Mouse (Mus musculus) liver, embryonic 13.5 days (tissue): ENCODE measurements around the gene Slc7a15. TPM values are rescaled to one million over a fixed set of nuclear protein-coding genes. Genes with fewer than 3 reads are reported as not detected.
A peak's percentile ranks its signal among the peaks of the same experiment; 100 is the strongest.
"Not testable (repeated sequence)": the region's sequence is repeated elsewhere in the genome, so short reads cannot be mapped to it uniquely, and the experiment has no call there.

Source experiments
- ATAC-seq: fragments of 200-750 bp; cut with Nextera tagmentation; 2 replicates; pipeline ENCODE4 v1.8.0; 2017; ENCODE audit warnings: low read depth, mild to moderate bottlenecking, moderate number of reproducible peaks, moderate library complexity
- DNase-seq: peaks from one replicate; pipeline ENCODE4 v3.0.0; 2022
- H3K27ac ChIP-seq: fragments of 300-500 bp; sonication (generic); 2 replicates; pipeline ENCODE4 v1.5.1; 2015; ENCODE audit warnings: moderate library complexity, mild to moderate bottlenecking, inconsistent platforms
- H3K27me3 ChIP-seq: fragments of 300-500 bp; sonication (generic); 2 replicates; pipeline ENCODE4 v1.6.1; 2015; ENCODE audit warnings: mild to moderate bottlenecking, inconsistent platforms
- H3K36me3 ChIP-seq: fragments of 300-500 bp; sonication (generic); 2 replicates; pipeline ENCODE4 v1.6.1; 2015; ENCODE audit warnings: mild to moderate bottlenecking, inconsistent platforms
- H3K4me1 ChIP-seq: fragments of 300-500 bp; sonication (generic); replicated peaks from 2 replicates; pipeline ENCODE4 v1.6.1; 2015; ENCODE audit warnings: inconsistent platforms
- H3K4me2 ChIP-seq: fragments of 300-500 bp; sonication (generic); 2 replicates; pipeline ENCODE4 v1.6.1; 2015; ENCODE audit warnings: inconsistent platforms, mild to moderate bottlenecking, moderate library complexity
- H3K4me3 ChIP-seq: fragments of 300-500 bp; sonication (generic); replicated peaks from 2 replicates; pipeline ENCODE4 v1.5.1; 2015; ENCODE audit warnings: mild to moderate bottlenecking, inconsistent platforms
- H3K9ac ChIP-seq: fragments of 300-500 bp; sonication (generic); 2 replicates; pipeline ENCODE4 v1.6.1; 2015; ENCODE audit warnings: mild to moderate bottlenecking, inconsistent platforms
- H3K9me3 ChIP-seq: fragments of 300-500 bp; sonication (generic); replicated peaks from 2 replicates; pipeline ENCODE4 v1.6.1; 2016; ENCODE audit warnings: inconsistent platforms
- WGBS: fragments of 180-500 bp; shearing (Covaris S2); methylation state at CpG from one replicate; pipeline ENCODE4 v1.1.7; 2015; ENCODE audit not compliant: insufficient replicate concordance; 5-methylcytosine and 5-hydroxymethylcytosine counted together
- polyA plus RNA-seq: library from polyadenylated mRNA; unstranded; fragments of >200 nt; fragmentation: Nextera tagmentation; extraction: Ambion mirVana; gene quantifications from 2 replicates; pipeline ENCODE4 v1.2.1, GENCODE M21; 2015

Slc7a15 gene
- polyA plus RNA-seq, 1 experiment from 2014 or later, result not detected

DNA sequence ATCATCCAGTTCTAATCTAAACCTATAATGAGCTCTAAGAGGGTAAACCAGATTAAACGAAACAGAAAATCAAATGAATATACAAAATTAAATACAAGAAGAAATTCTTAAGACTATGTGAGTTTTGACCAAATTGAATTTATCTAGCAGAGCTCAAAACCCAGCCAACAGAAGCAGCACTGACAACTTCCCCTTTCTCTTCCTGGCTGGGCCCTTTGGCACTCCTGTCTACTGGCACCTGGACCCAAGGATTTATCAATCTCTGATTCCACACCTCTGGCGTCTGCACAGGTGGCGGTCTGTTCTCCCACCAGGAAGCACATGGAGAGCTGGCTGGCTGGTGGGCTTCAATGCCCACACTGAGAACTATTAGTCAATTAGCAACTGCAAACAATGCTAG, 39.0 kb downstream of the Slc7a15 start:
- WGBS, result 40% methylated on average over 3 of the region's 3 CpGs
- ATAC-seq, H3K4me2 ChIP-seq: not testable (repeated sequence)

GRCm38 (mm10) chr12:8556189-8556588, 42.7 kb downstream of the Slc7a15 start:
- no peak for ATAC-seq

More for the DNA sequence above, 39.0 kb downstream of the Slc7a15 start:
- H3K4me3 ChIP-seq, H3K36me3 ChIP-seq, H3K27ac ChIP-seq, H3K4me1 ChIP-seq, H3K27me3 ChIP-seq, H3K9ac ChIP-seq, DNase-seq, H3K9me3 ChIP-seq: not testable (repeated sequence)

DNA sequence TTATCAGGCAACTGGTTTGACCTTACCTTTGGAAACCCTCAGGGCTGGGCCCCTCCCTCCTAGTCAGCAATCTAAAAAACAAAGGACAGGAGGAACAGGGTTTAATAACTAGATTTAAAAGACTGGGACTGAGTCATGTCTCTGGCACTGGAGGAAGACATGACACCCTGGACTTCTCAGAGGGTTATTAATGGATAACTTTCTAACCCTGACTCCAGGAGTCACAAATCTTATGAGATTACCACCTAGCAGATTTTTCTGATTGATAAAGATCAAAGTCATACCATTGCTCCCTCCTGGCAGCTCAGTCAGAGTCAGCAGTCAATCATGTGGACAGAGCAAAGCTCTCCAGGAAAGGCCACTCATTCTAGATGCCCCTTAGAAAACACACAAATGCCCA, 43.4 kb downstream of the Slc7a15 start:
- ATAC-seq (no peak), DNase-seq (no peak)
- Histone ChIP-seq H3K4me1 (0 out of 2 replicates have a peak, but pooled peaks cover 3% of the 10 kb centered on the region), H3K4me2 (no peak overlapping the region), H3K4me3 (no peak overlapping the region), H3K27ac (0 out of 2 replicates have a peak overlapping the region, but pooled peaks have one; percentile 23), H3K36me3 (no peaks in the 10 kb centered on the region), H3K27me3 (no peaks in the 10 kb centered on the region), H3K9ac (no peak overlapping the region), H3K9me3 (no peaks in the 10 kb centered on the region)

More at GRCm38 (mm10) chr12:8556189-8556588, 42.7 kb downstream of the Slc7a15 start:
- Histone ChIP-seq H3K27me3 (no peaks in the 10 kb centered on the region), H3K36me3 (no peaks in the 10 kb centered on the region), H3K9ac (no peak overlapping the region), H3K4me3 (no peak overlapping the region), H3K4me2 (no peak overlapping the region), H3K9me3 (no peaks in the 10 kb centered on the region), H3K27ac (no peak overlapping the region), H3K4me1 (0 out of 2 replicates have a peak, but pooled peaks cover 3% of the 10 kb centered on the region)
- no peak for DNase-seq

DNA sequence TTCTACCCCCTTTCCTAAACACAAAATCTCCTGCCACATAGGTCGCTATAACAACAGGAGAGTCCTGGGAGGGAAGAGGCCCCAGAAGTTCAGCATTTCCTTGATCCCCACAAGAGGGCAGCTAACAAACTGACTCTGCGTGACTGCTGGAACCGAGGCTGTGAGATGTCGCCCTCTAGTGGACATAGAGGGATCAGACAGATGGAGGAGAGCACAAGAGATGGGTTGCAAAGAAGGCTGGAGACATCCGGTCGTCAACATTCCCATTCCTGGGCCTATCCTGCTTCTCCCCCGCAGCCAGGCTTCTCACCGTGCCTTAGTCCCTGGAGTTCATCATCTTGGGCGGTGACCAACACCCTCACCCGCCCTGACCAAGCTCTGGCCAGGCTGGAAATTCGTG, 51.5 kb downstream of the Slc7a15 start:
- DNase-seq, result peak; percentile 41
- Histone ChIP-seq H3K4me2 (no peak overlapping the region), H3K9me3 (no peaks in the 10 kb centered on the region), H3K36me3 (no peaks in the 10 kb centered on the region), H3K9ac (no peak overlapping the region), H3K27me3 (no peaks in the 10 kb centered on the region), H3K4me3 (no peak overlapping the region), H3K27ac (no peak overlapping the region), H3K4me1 (0 out of 2 replicates have a peak, but pooled peaks cover 3% of the 10 kb centered on the region)
- peak; percentile 71 for ATAC-seq
- WGBS, result 9% methylated on average over 11 of the region's 11 CpGs

DNA sequence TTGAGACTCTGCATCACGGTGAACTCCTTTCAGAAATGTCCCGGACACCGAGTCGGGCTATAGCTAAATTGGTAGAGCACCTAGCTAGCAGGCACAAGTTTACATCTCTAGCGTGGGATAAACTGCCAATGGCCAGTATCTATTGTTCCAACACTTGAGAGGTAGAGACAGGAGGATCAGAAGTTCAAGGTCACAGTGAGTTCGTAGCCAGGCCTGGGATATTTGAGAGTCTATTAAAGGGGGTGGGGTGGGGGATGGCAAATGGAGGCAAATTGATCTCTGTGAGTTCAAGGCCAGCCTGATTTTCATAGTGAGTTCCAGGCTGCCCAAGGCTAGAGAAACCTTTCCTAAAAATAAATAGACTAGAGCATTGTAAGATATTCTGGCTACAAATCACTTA, 52.1 kb downstream of the Slc7a15 start:
- Histone ChIP-seq H3K4me1 (0 out of 2 replicates have a peak, but pooled peaks cover 3% of the 10 kb centered on the region), H3K4me2 (no peak overlapping the region), H3K27me3 (no peaks in the 10 kb centered on the region), H3K9me3 (no peaks in the 10 kb centered on the region), H3K9ac (no peak overlapping the region), H3K4me3 (no peak overlapping the region), H3K36me3 (no peaks in the 10 kb centered on the region), H3K27ac (no peak overlapping the region)
- ATAC-seq (no peak), DNase-seq (no peak)
- 66% methylated on average over 6 of the region's 6 CpGs for WGBS

DNA sequence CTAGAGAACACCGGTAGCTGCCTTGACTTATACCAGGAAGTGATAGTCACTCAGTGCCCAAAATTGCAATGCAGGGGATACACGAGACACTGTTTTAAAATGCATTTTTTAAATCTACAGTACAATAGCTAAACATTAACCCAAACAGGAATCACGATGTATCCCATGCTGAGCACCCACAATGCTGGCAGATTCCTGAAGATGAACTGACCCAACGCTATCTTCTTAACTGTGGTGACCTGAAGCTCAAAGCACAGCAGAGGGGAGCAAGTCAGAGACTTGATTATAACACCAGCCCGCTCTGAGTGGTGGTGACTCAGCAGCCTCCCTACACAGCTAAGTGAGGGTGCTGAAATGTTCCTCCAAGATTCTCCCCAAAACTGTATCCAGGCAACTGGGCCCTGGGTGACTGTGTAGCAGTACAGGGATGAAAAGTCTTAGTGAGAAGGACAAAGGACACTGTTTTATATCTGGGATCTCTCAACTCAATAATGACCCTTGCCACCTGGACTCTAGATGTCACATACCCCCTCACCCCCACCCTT, 53.7 kb downstream of the Slc7a15 start:
- H3K4me2 ChIP-seq, result no peak overlapping the region
- WGBS, result 55% methylated on average over 5 of the region's 5 CpGs
- no peak overlapping the region for H3K27ac ChIP-seq
- H3K4me3 ChIP-seq, result no peak overlapping the region
- no peaks in the 10 kb centered on the region for H3K36me3 ChIP-seq
- DNase-seq, result no peak
- ATAC-seq, result no peak
- H3K4me1 ChIP-seq, result 0 out of 2 replicates have a peak, but pooled peaks cover 3% of the 10 kb centered on the region
- no peaks in the 10 kb centered on the region for H3K27me3 ChIP-seq
- no peaks in the 10 kb centered on the region for H3K9me3 ChIP-seq
- H3K9ac ChIP-seq, result no peak overlapping the region

GRCm38 (mm10) chr12:8542371-8542770, 56.5 kb downstream of the Slc7a15 start:
- ATAC-seq (no peak), DNase-seq (no peak)
- no peak overlapping the region for H3K4me3 ChIP-seq
- H3K9ac ChIP-seq, result no peak overlapping the region
- WGBS, result 67% methylated on average over 4 of the region's 4 CpGs
- H3K27ac ChIP-seq, result no peak overlapping the region
- no peaks in the 10 kb centered on the region for H3K27me3 ChIP-seq
- H3K4me1 ChIP-seq, result 0 out of 2 replicates have a peak, but pooled peaks cover 3% of the 10 kb centered on the region
- no peaks in the 10 kb centered on the region for H3K36me3 ChIP-seq
- H3K4me2 ChIP-seq, result no peak overlapping the region
- no peaks in the 10 kb centered on the region for H3K9me3 ChIP-seq

DNA sequence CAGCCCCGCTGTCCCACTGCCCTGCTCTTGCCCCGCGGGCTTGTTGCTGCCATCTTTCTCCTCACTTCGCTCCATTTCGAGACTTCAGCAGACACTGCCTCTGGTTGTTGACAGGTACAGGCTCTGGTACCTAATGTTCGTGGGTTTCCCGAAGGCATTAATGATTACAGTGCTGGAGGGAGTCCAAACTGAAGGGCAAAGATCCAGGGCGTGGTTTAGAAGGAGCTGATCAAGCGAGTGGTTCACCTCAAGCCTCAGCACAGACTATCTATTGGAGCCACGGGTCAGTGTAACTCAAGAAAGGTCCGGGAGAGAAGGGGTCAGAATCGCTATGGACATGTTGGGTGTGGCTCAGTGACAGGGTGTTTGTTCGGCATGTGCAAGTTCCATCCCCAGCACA, 59.4 kb downstream of the Slc7a15 start:
- no peak overlapping the region for H3K27ac ChIP-seq
- no peaks in the 10 kb centered on the region for H3K9me3 ChIP-seq
- DNase-seq, result no peak
- no peaks in the 10 kb centered on the region for H3K4me1 ChIP-seq
- no peak overlapping the region for H3K4me2 ChIP-seq
- H3K27me3 ChIP-seq, result no peaks in the 10 kb centered on the region
- ATAC-seq, result no peak
- H3K4me3 ChIP-seq, result no peak overlapping the region
- WGBS, result 56% methylated on average over 13 of the region's 13 CpGs
- H3K9ac ChIP-seq, result no peak overlapping the region
- no peaks in the 10 kb centered on the region for H3K36me3 ChIP-seq

DNA sequence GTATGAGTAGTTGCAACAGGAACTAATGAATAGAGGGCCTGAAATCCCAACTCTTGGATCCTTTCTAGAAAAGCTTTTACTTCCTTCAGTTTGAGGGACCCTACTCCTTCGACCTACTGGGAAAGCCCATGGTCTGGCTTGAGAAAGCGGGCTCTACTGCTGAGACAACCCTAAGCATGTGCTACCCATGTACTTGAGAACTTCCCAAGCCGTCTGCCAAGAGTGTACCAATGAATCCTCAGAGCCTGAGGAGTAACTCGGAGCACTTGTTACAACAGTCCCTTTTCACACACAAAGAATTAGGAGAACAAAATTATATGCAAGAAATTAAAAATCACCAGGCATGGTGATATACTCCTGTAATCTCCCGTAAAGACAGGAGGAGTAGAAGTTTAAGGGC, 61.6 kb downstream of the Slc7a15 start:
- H3K4me2 ChIP-seq, result no peak overlapping the region
- no peaks in the 10 kb centered on the region for H3K9me3 ChIP-seq
- H3K36me3 ChIP-seq, result no peaks in the 10 kb centered on the region
- 62% methylated on average over 5 of the region's 5 CpGs for WGBS
- DNase-seq (no peak), ATAC-seq (no peak)
- no peaks in the 10 kb centered on the region for H3K4me1 ChIP-seq
- no peak overlapping the region for H3K4me3 ChIP-seq
- H3K27me3 ChIP-seq, result no peaks in the 10 kb centered on the region
- H3K9ac ChIP-seq, result no peak overlapping the region
- no peak overlapping the region for H3K27ac ChIP-seq

GRCm38 (mm10) chr12:8536221-8536965, 62.5 kb downstream of the Slc7a15 start:
- Histone ChIP-seq H3K4me1 (no peaks in the 10 kb centered on the region), H3K36me3 (no peaks in the 10 kb centered on the region), H3K27ac (no peak overlapping the region), H3K27me3 (no peaks in the 10 kb centered on the region), H3K9ac (no peak overlapping the region), H3K4me3 (no peak overlapping the region), H3K9me3 (no peaks in the 10 kb centered on the region), H3K4me2 (no peak overlapping the region)
- ATAC-seq (no peak), DNase-seq (no peak)
- WGBS, result 65% methylated on average over 9 of the region's 9 CpGs

DNA sequence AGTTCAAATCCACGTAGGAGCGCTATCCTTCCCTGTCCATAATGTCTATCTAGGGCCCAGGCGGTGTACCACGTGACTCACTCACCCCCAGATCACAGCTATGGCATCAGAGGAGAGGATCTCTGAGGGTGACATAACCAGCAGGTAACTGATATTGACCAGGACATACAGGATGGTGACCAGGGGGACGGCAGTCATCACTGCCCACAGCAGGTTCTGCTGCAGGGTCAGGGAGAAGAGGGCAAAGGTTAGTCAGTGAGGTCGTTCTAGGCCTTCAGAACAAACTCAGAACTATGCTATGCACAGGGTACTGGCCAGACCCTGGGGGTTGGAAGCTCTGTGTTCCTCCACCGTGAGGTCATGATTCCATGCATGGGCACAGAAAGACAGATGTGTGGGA, 63.3 kb downstream of the Slc7a15 start:
- ATAC-seq (peak; percentile 39; the same call in 1 of the 2 replicates), DNase-seq (no peak)
- 66% methylated on average over 7 of the region's 7 CpGs for WGBS
- no peaks in the 10 kb centered on the region for H3K36me3 ChIP-seq
- no peaks in the 10 kb centered on the region for H3K9me3 ChIP-seq
- H3K4me3 ChIP-seq, result no peak overlapping the region
- no peak overlapping the region for H3K9ac ChIP-seq
- no peaks in the 10 kb centered on the region for H3K27me3 ChIP-seq
- H3K4me1 ChIP-seq, result no peaks in the 10 kb centered on the region
- H3K4me2 ChIP-seq, result no peak overlapping the region
- no peak overlapping the region for H3K27ac ChIP-seq

GRCm38 (mm10) chr12:8534915-8535314, 64.0 kb downstream of the Slc7a15 start:
- 26% methylated on average over 1 of the region's 1 CpGs for WGBS
- no peak for ATAC-seq
- H3K4me1 ChIP-seq, result no peaks in the 10 kb centered on the region

More at GRCm38 (mm10) chr12:8534915-8535314, 64.0 kb downstream of the Slc7a15 start:
- Histone ChIP-seq H3K4me2 (no peak overlapping the region), H3K9me3 (no peaks in the 10 kb centered on the region), H3K36me3 (no peaks in the 10 kb centered on the region), H3K27me3 (no peaks in the 10 kb centered on the region), H3K4me3 (no peak overlapping the region), H3K9ac (no peak overlapping the region), H3K27ac (no peak overlapping the region)
- no peak for DNase-seq
